11 mouse cellular contexts compared by ENCODE assay signal in the genomic region with DNA sequence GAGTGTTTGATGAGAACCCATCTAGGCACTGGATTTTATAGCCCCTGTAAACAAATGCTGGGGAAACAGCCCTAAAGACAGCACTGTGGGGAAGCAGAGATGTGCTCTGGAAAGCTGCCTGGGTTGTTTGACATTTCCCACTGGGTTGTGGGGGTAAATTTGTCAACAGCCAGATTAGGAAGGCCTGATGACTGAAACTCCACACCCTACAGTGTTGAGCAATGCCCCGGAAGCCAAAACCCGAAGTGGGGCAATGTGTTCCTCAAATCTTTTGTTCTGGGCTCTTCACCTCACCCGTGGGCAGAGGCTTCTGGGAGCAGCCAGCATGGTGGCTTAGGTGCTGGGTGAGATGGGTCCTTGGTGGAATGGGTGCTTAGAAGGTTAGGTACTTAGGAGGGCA. TPM values are rescaled to one million over a fixed set of nuclear protein-coding genes. Genes with fewer than 3 reads are reported as not detected.
DNase-seq lines count a peak whose midpoint lies in the region; ATAC-seq lines count a peak whose summit lies in the region.
"Had no signal": no experiment of that assay in that cellular context is flagged by ENCODE, and none has a peak within 500 bp of the region (broad histone marks: within the 10 kb centered on the region; RNA-seq: fewer than 3 reads in every experiment).

No protein-coding gene starts in this region.

- intact Hi-C loops in left cerebral cortex, postnatal 4 days (cut with DNase I) = no loop called here

- DNase-seq in layer of hippocampus, adult 11-12 months (ENCODE audit: low spot score) = peak; percentile 41
- DNase-seq in layer of hippocampus, postnatal 10 days (ENCODE audit: low spot score in 2 of 2) = no peak
- DNase-seq in adipocyte (ENCODE audit: low spot score) = peak; percentile 74
- no peak for DNase-seq in frontal cortex, postnatal 25 days (ENCODE audit: low spot score in 2 of 2)
- no peak for DNase-seq in left cerebral cortex, postnatal 4 days
- DNase-seq: cerebellum, adult 8-10 months; forebrain, postnatal 0 days; kidney, adult 18-20 months; thymus, adult 18-20 months had no signal

- peak; percentile 40 for ATAC-seq in common myeloid progenitor, adult 5-6 weeks (replicated peaks; ENCODE audit: low read depth, poor library complexity, severe bottlenecking)
- peak; percentile 54 for ATAC-seq in megakaryocyte, adult 5-6 weeks (ENCODE audit: poor library complexity, severe bottlenecking)
- ATAC-seq: forebrain, postnatal 0 days had no signal

RNA-seq across cellular contexts. Expression of a gene that starts 4.8 kb away (rescaled TPM):
- 10 to 100 TPM; 76.5 to 86.8 TPM for total RNA-seq in layer of hippocampus, postnatal 10 days (2021)
- total RNA-seq in common myeloid progenitor, adult 5-6 weeks (2017) = 0.68 and 9.3 TPM in 2 replicates
- total RNA-seq in megakaryocyte, adult 5-6 weeks (2015) = 61.4 and 76.5 TPM in 2 replicates
- 70.0 and 87.2 TPM in 2 replicates for total RNA-seq in megakaryocyte, adult 5-6 weeks (2017)
- 10 to 100 TPM; 74.9 to 76.5 TPM for total RNA-seq in left cerebral cortex, postnatal 4 days (2021)

RNA-seq across cellular contexts. Expression of a gene that starts 7.9 kb away (rescaled TPM):
- total RNA-seq in layer of hippocampus, postnatal 10 days (2021) = 10 to 100 TPM; 37.7 to 40.4 TPM
- 9.7 and 19.6 TPM in 2 replicates for total RNA-seq in common myeloid progenitor, adult 5-6 weeks (2017)
- 21.1 and 23.0 TPM in 2 replicates for total RNA-seq in megakaryocyte, adult 5-6 weeks (2015)
- 31.8 and 33.3 TPM in 2 replicates for total RNA-seq in megakaryocyte, adult 5-6 weeks (2017)
- 10 to 100 TPM; 27.7 TPM for total RNA-seq in left cerebral cortex, postnatal 4 days (2021)

Comparison
In these comparisons a context has a peak if more than half of its experiments do, and no peak if none do; other contexts are left out.
1. DNase-seq: peak in layer of hippocampus, adult 11-12 months (single experiment) and adipocyte (single experiment); none in layer of hippocampus, postnatal 10 days (0 of 2), frontal cortex, postnatal 25 days (0 of 2) and left cerebral cortex, postnatal 4 days (single experiment).